Mouse (Mus musculus) cortical plate, adult 2 months (tissue): ENCODE measurements around the gene Mrps35.

Experiments
- CTCF ChIP-seq: fragments of 200-500 bp; IDR thresholded peaks from 2 replicates; pipeline ENCODE4 v1.5.1; 2011; ENCODE audit warnings: mild to moderate bottlenecking, control low read depth, low read length; ENCODE audit not compliant: insufficient read depth; ENCODE audit errors: extremely low read depth
- POLR2A ChIP-seq: fragments of 200-500 bp; IDR thresholded peaks from 2 replicates; pipeline ENCODE4 v1.6.1; 2011; ENCODE audit warnings: mild to moderate bottlenecking, low read length, control low read depth; ENCODE audit not compliant: insufficient read depth; ENCODE audit errors: extremely low read depth

- TF ChIP-seq CTCF, result no peak
- TF ChIP-seq POLR2A, result no peak
Observed at GRCm38 (mm10) chr6:147079919-147080318, 37.4 kb downstream of the Mrps35 start.
